Mouse (Mus musculus) gastrocnemius, adult 8-10 months (tissue): ENCODE data around the gene Afdn. TPM values are rescaled to one million over a fixed set of nuclear protein-coding genes. Genes with fewer than 3 reads are reported as not detected.
"Not testable (repeated sequence)": the region's sequence is repeated elsewhere in the genome, so short reads cannot be mapped to it uniquely, and the experiment has no call there.

Experiments used
- DNase-seq, 2 experiments: peaks; one replicate each; pipeline ENCODE4 v3.0.0; 2022; ENCODE audit warnings: low spot score in 2 of 2
- total RNA-seq, 4 experiments: library from RNA; stranded (reverse); gene quantifications; 2 replicates each; pipeline ENCODE4 v1.2.4; 2022

Gene Afdn
- total RNA-seq, 4 experiments from 2014 or later: 20.0 to 46.7 (median 32.8) TPM

- no peak for DNase-seq
Measured at GRCm38 (mm10) chr17:13866951-13867351, 106.6 kb downstream of the Afdn start.

- DNase-seq: no peak
Measured at GRCm38 (mm10) chr17:13867475-13867874, 107.1 kb downstream of the Afdn start.

- DNase-seq: no peak
Measured at GRCm38 (mm10) chr17:13870236-13870635, 109.9 kb downstream of the Afdn start.

GRCm38 (mm10) chr17:13874245-13874644 lies 113.9 kb downstream of the Afdn start:
- peak in 1 of 2 experiments; percentile 40 for DNase-seq

GRCm38 (mm10) chr17:13877460-13877859 lies 117.1 kb downstream of the Afdn start:
- DNase-seq: no peak

- DNase-seq: no peak
Measured at GRCm38 (mm10) chr17:13879731-13880130, 119.4 kb downstream of the Afdn start.

GRCm38 (mm10) chr17:13883540-13883939 lies 123.2 kb downstream of the Afdn start:
- no peak for DNase-seq

GRCm38 (mm10) chr17:13889818-13890434 lies 129.6 kb downstream of the Afdn start:
- no peak for DNase-seq

GRCm38 (mm10) chr17:13890932-13891331 lies 130.6 kb downstream of the Afdn start:
- no peak for DNase-seq

- DNase-seq: no peak
Measured at GRCm38 (mm10) chr17:13898838-13899237, 138.5 kb downstream of the Afdn start.

- no peak for DNase-seq
Measured at GRCm38 (mm10) chr17:13899241-13899640, 138.9 kb downstream of the Afdn start.

- DNase-seq: no peak
Measured at GRCm38 (mm10) chr17:13903793-13904192, 143.5 kb downstream of the Afdn start.

GRCm38 (mm10) chr17:13907082-13907481 lies 146.7 kb downstream of the Afdn start:
- DNase-seq: no peak

- DNase-seq: no peak
Measured at GRCm38 (mm10) chr17:13907681-13908080, 147.3 kb downstream of the Afdn start.

GRCm38 (mm10) chr17:13913951-13914350 lies 153.6 kb downstream of the Afdn start:
- no peak for DNase-seq

GRCm38 (mm10) chr17:13914531-13914930 lies 154.2 kb downstream of the Afdn start:
- DNase-seq: no peak

- DNase-seq: no peak
Measured at GRCm38 (mm10) chr17:13920771-13921170, 160.4 kb downstream of the Afdn start.

GRCm38 (mm10) chr17:13923418-13923817 lies 163.1 kb downstream of the Afdn start:
- DNase-seq: no peak

- no peak for DNase-seq
Measured at GRCm38 (mm10) chr17:13924588-13924987, 164.2 kb downstream of the Afdn start.

GRCm38 (mm10) chr17:13925931-13926330 lies 165.6 kb downstream of the Afdn start:
- no peak for DNase-seq

GRCm38 (mm10) chr17:13930421-13930820 lies 170.1 kb downstream of the Afdn start:
- no peak for DNase-seq

GRCm38 (mm10) chr17:13935364-13935763 lies 175.0 kb downstream of the Afdn start:
- DNase-seq: not testable (repeated sequence)

- no peak for DNase-seq
Measured at GRCm38 (mm10) chr17:13937787-13938186, 177.4 kb downstream of the Afdn start.

GRCm38 (mm10) chr17:13938652-13939051 lies 178.3 kb downstream of the Afdn start:
- DNase-seq: no peak
